Mouse (Mus musculus) ES-E14 (cell line): ENCODE results near the gene 2010300C02Rik. TPM values are rescaled to one million over a fixed set of nuclear protein-coding genes. Genes with fewer than 3 reads are reported as not detected.

ENCODE experiments used
- DNase-seq: peaks from one replicate; pipeline ENCODE4 v3.0.0-alpha.2; 2013; ENCODE audit warnings: low read depth, low spot score
- H3K27ac ChIP-seq: 2 replicates; pipeline ENCODE4 v1.5.1; 2012; ENCODE audit warnings: low read depth, mild to moderate bottlenecking, low read length, moderate library complexity, mixed read lengths; ENCODE audit not compliant: poor library complexity, insufficient read depth, severe bottlenecking
- H3K36me3 ChIP-seq: 2 replicates; pipeline ENCODE4 v1.6.1; 2012; ENCODE audit warnings: mild to moderate bottlenecking, low read length, moderate library complexity, mixed read lengths; ENCODE audit not compliant: control insufficient read depth, poor library complexity, insufficient read depth, severe bottlenecking
- H3K4me1 ChIP-seq, 2 experiments: fragments of 150-350 bp in 1 of 2; sonication (generic) in 1 of 2; 2 replicates each; pipeline ENCODE4 v1.6.1; 2012; ENCODE audit warnings: low read length in 2 of 2, mild to moderate bottlenecking in 1 of 2, mixed read lengths in 1 of 2; ENCODE audit not compliant: control insufficient read depth in 2 of 2, insufficient read depth in 2 of 2, poor library complexity in 1 of 2
- H3K4me3 ChIP-seq, 2 experiments: fragments of 150-350 bp in 1 of 2; sonication (generic) in 1 of 2; 2 replicates each; pipeline ENCODE4 v1.5.1; 2012; ENCODE audit warnings: low read length in 2 of 2, low read depth in 1 of 2, mild to moderate bottlenecking in 1 of 2, mixed read lengths in 1 of 2; ENCODE audit not compliant: insufficient read depth in 1 of 2, poor library complexity in 1 of 2, severe bottlenecking in 1 of 2
- H3K9ac ChIP-seq: 2 replicates; pipeline ENCODE4 v1.6.1; 2012; ENCODE audit warnings: low read depth, mild to moderate bottlenecking, low read length, mixed read lengths; ENCODE audit not compliant: poor library complexity, insufficient read depth, severe bottlenecking
- H3K9me3 ChIP-seq: fragments of 150-350 bp; sonication (generic); 2 replicates; pipeline ENCODE4 v1.6.1; 2012; ENCODE audit warnings: low read depth, mild to moderate bottlenecking, low read length; ENCODE audit not compliant: control insufficient read depth, insufficient read depth
- CHD2 ChIP-seq: IDR thresholded peaks from 2 replicates; pipeline ENCODE4 v1.6.1; 2014; ENCODE audit warnings: mild to moderate bottlenecking, low read depth, low read length, inconsistent platforms
- HCFC1 ChIP-seq: IDR thresholded peaks from 2 replicates; pipeline ENCODE4 v1.6.1; 2012; ENCODE audit warnings: low read length, inconsistent platforms, borderline replicate concordance; ENCODE audit not compliant: insufficient read depth
- MAFK ChIP-seq: IDR thresholded peaks from 2 replicates; pipeline ENCODE4 v1.6.1; 2014; ENCODE audit warnings: mild to moderate bottlenecking, low read depth, low read length, inconsistent platforms; ENCODE audit not compliant: insufficient read depth
- ZC3H11A ChIP-seq: IDR thresholded peaks from 2 replicates; pipeline ENCODE4 v1.6.1; 2012; ENCODE audit warnings: low read depth, mild to moderate bottlenecking, inconsistent platforms, low read length, borderline replicate concordance
- ZNF384 ChIP-seq: IDR thresholded peaks from 2 replicates; pipeline ENCODE4 v1.6.1; 2012; ENCODE audit warnings: low read depth, low read length, inconsistent platforms
- in situ Hi-C, 2 experiments: fragments of 600-800 bp; cut with MboI; formaldehyde crosslinking; loops; one replicate each; pipeline ENCODE4 v1.15.1; 2025; ENCODE audit warnings: low sequenced_read_pairs in 2 of 2, inconsistent platforms in 1 of 2; ENCODE audit not compliant: unreplicated experiment in 2 of 2
- total RNA-seq: library from RNA; depleted of rRNA; stranded (reverse); fragments of 300-350 nt; gene quantifications from 2 replicates; pipeline ENCODE4 v1.2.3, GENCODE M21; 2012

2010300C02Rik gene
- total RNA-seq, 1 experiment, result 0.67 TPM

DNA sequence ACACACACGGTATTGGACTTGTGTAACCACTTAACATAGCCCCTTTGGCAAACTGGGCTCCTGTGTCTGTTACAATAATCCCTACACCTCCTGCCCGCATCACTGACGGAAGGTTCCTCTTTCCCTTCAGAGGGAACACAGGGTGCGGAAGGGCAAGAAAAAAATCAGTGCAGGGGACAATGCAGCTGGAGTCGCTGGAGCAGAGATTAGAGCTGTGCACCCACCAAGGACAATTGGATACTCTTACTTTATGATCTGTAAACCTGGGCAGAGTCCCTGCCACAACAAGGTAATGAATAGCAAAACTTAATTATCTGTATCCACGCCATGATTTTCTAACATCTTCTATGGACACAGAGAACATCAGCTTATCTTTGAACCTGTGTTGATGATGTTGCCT lies 97.8 kb downstream of the 2010300C02Rik start:
- H3K9me3 ChIP-seq, result no peaks in the 10 kb centered on the region
- in situ Hi-C loops, result no loop called here
- TF ChIP-seq MAFK, result no peak
- TF ChIP-seq ZNF384, result no peak
- TF ChIP-seq CHD2, result no peak
- no peak for TF ChIP-seq HCFC1
- TF ChIP-seq ZC3H11A, result no peak
- no peaks in the 10 kb centered on the region for H3K4me1 ChIP-seq
- H3K27ac ChIP-seq, result no peak overlapping the region
- no peak for DNase-seq
- no peaks in the 10 kb centered on the region for H3K36me3 ChIP-seq
- H3K4me3 ChIP-seq, result no peak overlapping the region
- H3K9ac ChIP-seq, result no peak overlapping the region

DNA sequence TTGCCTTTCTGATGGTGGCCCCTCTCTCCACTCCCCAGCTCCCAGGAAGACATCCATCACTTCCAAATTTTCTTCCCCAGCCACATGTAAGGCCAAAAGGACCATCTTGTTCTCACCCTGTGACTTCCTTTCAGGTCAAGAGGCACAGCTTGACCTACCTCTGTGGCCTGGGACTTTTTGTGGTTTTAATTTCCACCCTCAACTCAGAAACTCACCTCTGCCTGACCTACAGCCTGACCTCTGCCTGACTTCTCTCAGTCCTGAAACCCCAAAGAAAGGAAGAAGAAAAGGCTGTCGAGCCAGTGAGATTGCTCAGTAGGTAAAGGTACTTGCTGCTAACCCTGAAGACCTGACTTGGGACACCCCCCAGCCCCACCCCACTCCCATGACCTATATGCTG lies 100.3 kb downstream of the 2010300C02Rik start:
- Histone ChIP-seq H3K9me3 (no peaks in the 10 kb centered on the region), H3K9ac (no peak overlapping the region), H3K27ac (no peak overlapping the region), H3K4me1 (no peaks in the 10 kb centered on the region; a peak in 1 of 4 replicates), H3K36me3 (no peaks in the 10 kb centered on the region), H3K4me3 (no peak overlapping the region)
- no peak for DNase-seq
- TF ChIP-seq ZC3H11A (no peak), HCFC1 (no peak), CHD2 (no peak), ZNF384 (no peak), MAFK (no peak)
- in situ Hi-C loops, result no loop called here

DNA sequence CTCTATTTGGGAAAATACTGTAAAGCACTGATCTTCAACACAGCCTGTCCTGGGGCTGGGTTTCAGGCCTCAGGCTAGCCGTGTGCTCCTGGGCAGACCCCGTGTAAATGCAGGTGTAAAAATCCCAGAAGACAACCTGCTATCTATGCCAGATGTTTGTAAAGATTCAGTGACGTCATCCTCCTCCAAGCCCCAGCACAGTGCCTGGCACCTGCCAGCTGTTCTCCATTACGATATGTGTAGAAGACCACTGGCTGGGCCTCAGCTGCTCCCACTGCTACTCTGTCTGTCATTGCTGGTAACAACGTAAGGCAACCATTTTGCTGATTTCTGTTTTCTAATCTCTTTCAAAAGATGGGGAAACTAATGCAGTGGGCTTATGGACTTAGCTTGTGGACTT lies 102.8 kb downstream of the 2010300C02Rik start:
- H3K9me3 ChIP-seq, result no peaks in the 10 kb centered on the region
- in situ Hi-C loops, result no loop called here
- H3K4me3 ChIP-seq, result no peak overlapping the region
- no peaks in the 10 kb centered on the region; a peak in 1 of 4 replicates for H3K4me1 ChIP-seq
- no peak for DNase-seq
- H3K9ac ChIP-seq, result no peak overlapping the region
- no peak overlapping the region for H3K27ac ChIP-seq
- no peaks in the 10 kb centered on the region for H3K36me3 ChIP-seq
- TF ChIP-seq MAFK, result no peak
- TF ChIP-seq HCFC1, result no peak
- no peak for TF ChIP-seq CHD2
- TF ChIP-seq ZC3H11A, result no peak
- TF ChIP-seq ZNF384, result no peak

DNA sequence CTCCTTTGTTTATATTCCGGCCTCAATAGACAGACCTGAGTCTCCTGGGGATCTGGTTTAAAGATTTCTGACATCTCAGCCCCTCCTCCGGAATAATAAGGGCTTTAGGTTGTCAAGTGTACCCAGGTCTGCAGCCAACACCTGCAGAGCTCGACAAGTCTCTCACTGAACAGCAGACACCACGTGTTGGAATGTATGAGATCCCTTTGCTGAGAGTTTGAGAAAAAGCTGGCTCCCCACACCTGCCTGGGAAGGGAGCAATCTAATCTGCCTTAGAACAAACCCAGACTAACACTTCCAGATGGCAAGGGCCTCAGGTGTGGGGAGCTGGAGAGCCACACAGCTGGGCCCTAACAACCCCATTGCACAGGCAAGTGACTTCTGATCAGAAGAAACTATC lies 103.3 kb downstream of the 2010300C02Rik start:
- DNase-seq, result no peak
- in situ Hi-C loops, result no loop called here

More for the DNA sequence above, 103.3 kb downstream of the 2010300C02Rik start:
- H3K9me3 ChIP-seq, result no peaks in the 10 kb centered on the region
- H3K36me3 ChIP-seq, result no peaks in the 10 kb centered on the region
- TF ChIP-seq MAFK (no peak), CHD2 (no peak), ZNF384 (no peak), ZC3H11A (no peak), HCFC1 (no peak)
- no peak overlapping the region for H3K4me3 ChIP-seq
- no peaks in the 10 kb centered on the region; a peak in 1 of 4 replicates for H3K4me1 ChIP-seq
- no peak overlapping the region for H3K9ac ChIP-seq
- no peak overlapping the region for H3K27ac ChIP-seq
